Mouse (Mus musculus): ENCODE results near the gene Igdcc3.

DNA sequence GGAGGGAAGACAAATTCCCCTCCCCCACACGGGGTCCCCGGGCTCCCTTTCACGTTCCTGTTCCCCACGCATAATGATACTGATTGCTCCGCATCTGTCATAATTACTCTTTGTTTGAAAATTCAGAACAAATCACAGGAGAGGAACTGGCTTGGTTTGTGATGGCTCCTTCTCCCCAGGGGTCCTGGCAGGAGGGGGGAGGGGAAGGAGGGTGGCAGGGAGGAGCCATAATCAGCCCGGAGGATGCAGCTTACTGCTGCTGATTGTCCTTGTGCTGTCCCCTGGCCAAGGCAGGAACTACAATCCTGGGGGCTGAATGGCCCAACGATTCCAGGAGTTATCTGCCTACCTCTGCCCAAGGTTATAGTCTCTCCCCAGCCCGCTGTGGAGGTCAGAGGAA lies 15.6 kb downstream of the Igdcc3 start:
- no peak for TF ChIP-seq GATA1 (IDR thresholded peaks at IDR 0.05; ENCODE audit: low read length)
- no peak for TF ChIP-seq TAL1 (IDR thresholded peaks at IDR 0.05; ENCODE audit: low read length)

Measured in erythroblast, embryonic 14.5 days (primary cell).